Mouse (Mus musculus) CH12.LX (cell line): ENCODE measurements around the gene Zc3hav1. TPM values are rescaled to one million over a fixed set of nuclear protein-coding genes. Genes with fewer than 3 reads are reported as not detected.

Source experiments
- DNase-seq: peaks from one replicate; pipeline ENCODE4 v3.0.0-alpha.2; 2013; ENCODE audit errors: extremely low read depth
- H3K27ac ChIP-seq: 2 replicates; pipeline ENCODE4 v1.5.1; 2012; ENCODE audit warnings: low read depth, mild to moderate bottlenecking, control low read depth, moderate library complexity; ENCODE audit not compliant: insufficient read depth
- H3K27me3 ChIP-seq: replicated peaks from 2 replicates; pipeline ENCODE3; 2012; ENCODE audit warnings: inconsistent platforms
- H3K36me3 ChIP-seq, 2 experiments: replicated peaks in 1 of 2; 2 replicates each; pipeline versions ENCODE3 to v1.6.1; 2012; ENCODE audit warnings: inconsistent platforms in 1 of 2, low read length in 1 of 2, mild to moderate bottlenecking in 1 of 2, mixed read lengths in 1 of 2, moderate library complexity in 1 of 2; ENCODE audit not compliant: control insufficient read depth in 1 of 2, insufficient read depth in 1 of 2
- H3K4me1 ChIP-seq, 2 experiments: 2 replicates each; pipeline ENCODE4 v1.6.1; 2012; ENCODE audit warnings: inconsistent platforms in 1 of 2, moderate library complexity in 1 of 2; ENCODE audit not compliant: insufficient read depth in 2 of 2, control insufficient read depth in 1 of 2
- H3K4me2 ChIP-seq: 2 replicates; pipeline ENCODE4 v1.6.1; 2012; ENCODE audit warnings: low read depth, mild to moderate bottlenecking, control low read depth; ENCODE audit not compliant: poor library complexity, insufficient read depth, severe bottlenecking
- H3K4me3 ChIP-seq, 3 experiments: fragments of 150-350 bp in 1 of 3; sonication (generic) in 1 of 3; replicated peaks in 1 of 3; 2 replicates each; pipeline versions ENCODE3 to v1.5.1; 2011 to 2012; ENCODE audit warnings: low read depth in 2 of 3, low read length in 2 of 3, mild to moderate bottlenecking in 2 of 3, moderate library complexity in 2 of 3, control low read depth in 1 of 3, improper control_type of control experiment in 1 of 3, inconsistent platforms in 1 of 3, mixed read lengths in 1 of 3; ENCODE audit not compliant: poor library complexity in 1 of 3
- H3K79me2 ChIP-seq: replicated peaks from 2 replicates; pipeline ENCODE4 v1.6.1; 2012; ENCODE audit warnings: mild to moderate bottlenecking, moderate library complexity; ENCODE audit not compliant: control insufficient read depth, poor library complexity, insufficient read depth, severe bottlenecking; ENCODE audit errors: extremely low read depth
- H3K9ac ChIP-seq: 2 replicates; pipeline ENCODE4 v1.6.1; 2012; ENCODE audit warnings: low read depth, mild to moderate bottlenecking, control low read depth, moderate library complexity; ENCODE audit not compliant: insufficient read depth
- H3K9me3 ChIP-seq: replicated peaks from 2 replicates; pipeline ENCODE3; 2012; ENCODE audit warnings: low read length, inconsistent platforms, mixed read lengths
- CHD2 ChIP-seq: IDR thresholded peaks from 2 replicates; pipeline ENCODE4 v1.6.1; 2011; ENCODE audit warnings: low read length, improper control_type of control experiment
- CTCF ChIP-seq, 2 experiments: IDR thresholded peaks in 1 of 2; conservative IDR thresholded peaks in 1 of 2; 2 replicates each; pipeline ENCODE4 v1.5.1; 2011 to 2012; ENCODE audit warnings: low read depth in 2 of 2, low read length in 2 of 2, improper control_type of control experiment in 1 of 2, inconsistent platforms in 1 of 2, mild to moderate bottlenecking in 1 of 2, moderate library complexity in 1 of 2
- E2F4 ChIP-seq: IDR thresholded peaks from 2 replicates; pipeline ENCODE4 v1.6.1; 2011; ENCODE audit warnings: low read depth, low read length, improper control_type of control experiment; ENCODE audit not compliant: insufficient replicate concordance
- ELF1 ChIP-seq: IDR thresholded peaks from 2 replicates; pipeline ENCODE4 v1.6.1; 2014; ENCODE audit warnings: low read depth, mild to moderate bottlenecking, inconsistent platforms, low read length, improper control_type of control experiment
- ETS1 ChIP-seq: conservative IDR thresholded peaks from 2 replicates; pipeline ENCODE4 v1.6.1; 2012; ENCODE audit warnings: low read depth, mild to moderate bottlenecking, inconsistent platforms, low read length, improper control_type of control experiment, moderate library complexity
- HCFC1 ChIP-seq: IDR thresholded peaks from 2 replicates; pipeline ENCODE4 v1.6.1; 2012; ENCODE audit warnings: low read depth, mild to moderate bottlenecking, inconsistent platforms, low read length, improper control_type of control experiment
- IRF4 ChIP-seq: IDR thresholded peaks from 2 replicates; pipeline ENCODE4 v1.6.1; 2014; ENCODE audit warnings: low read depth, mild to moderate bottlenecking, inconsistent platforms, low read length, improper control_type of control experiment
- JUN ChIP-seq: IDR thresholded peaks from 2 replicates; pipeline ENCODE4 v1.6.1; 2011; ENCODE audit warnings: low read depth, mild to moderate bottlenecking, low read length, improper control_type of control experiment, moderate library complexity; ENCODE audit not compliant: insufficient read depth
- KAT2A ChIP-seq: IDR thresholded peaks from 2 replicates; pipeline ENCODE4 v1.6.1; 2012; ENCODE audit warnings: low read length, improper control_type of control experiment, inconsistent platforms; ENCODE audit not compliant: insufficient replicate concordance
- MAFK ChIP-seq: IDR thresholded peaks from 2 replicates; pipeline ENCODE4 v1.6.1; 2011; ENCODE audit warnings: low read length, improper control_type of control experiment; ENCODE audit not compliant: insufficient replicate concordance
- MEF2A ChIP-seq: IDR thresholded peaks from 2 replicates; pipeline ENCODE4 v1.6.1; 2014; ENCODE audit warnings: low read depth, mild to moderate bottlenecking, inconsistent platforms, low read length, improper control_type of control experiment, borderline replicate concordance
- MYC ChIP-seq: IDR thresholded peaks from 2 replicates; pipeline ENCODE4 v1.6.1; 2011; ENCODE audit warnings: low read depth, mild to moderate bottlenecking, improper control_type of control experiment, low read length
- NRF1 ChIP-seq: IDR thresholded peaks from 2 replicates; pipeline ENCODE4 v1.6.1; 2014; ENCODE audit warnings: low read depth, mild to moderate bottlenecking, inconsistent platforms, low read length, improper control_type of control experiment, moderate library complexity
- PAX5 ChIP-seq: IDR thresholded peaks from 2 replicates; pipeline ENCODE4 v1.6.1; 2012; ENCODE audit warnings: low read length, inconsistent platforms, mixed read lengths
- POLR2A ChIP-seq: IDR thresholded peaks from 2 replicates; pipeline ENCODE4 v1.6.1; 2011; ENCODE audit warnings: low read depth, mild to moderate bottlenecking, improper control_type of control experiment, low read length
- POLR2AphosphoS2 ChIP-seq: IDR thresholded peaks from 2 replicates; pipeline ENCODE4 v1.6.1; 2011; ENCODE audit warnings: low read depth, low read length, improper control_type of control experiment
- RAD21 ChIP-seq: IDR thresholded peaks from 2 replicates; pipeline ENCODE4 v1.6.1; 2011; ENCODE audit warnings: low read depth, mild to moderate bottlenecking, low read length, improper control_type of control experiment, moderate library complexity
- RCOR1 ChIP-seq: conservative IDR thresholded peaks from 2 replicates; pipeline ENCODE4 v1.6.1; 2012; ENCODE audit warnings: low read depth, mild to moderate bottlenecking, inconsistent platforms, low read length, improper control_type of control experiment
- SMC3 ChIP-seq: IDR thresholded peaks from 2 replicates; pipeline ENCODE4 v1.6.1; 2011; ENCODE audit warnings: low read depth, low read length, improper control_type of control experiment
- TBP ChIP-seq: conservative IDR thresholded peaks from 2 replicates; pipeline ENCODE4 v1.6.1; 2011; ENCODE audit warnings: low read depth, low read length, improper control_type of control experiment
- UBTF ChIP-seq: IDR thresholded peaks from 2 replicates; pipeline ENCODE4 v1.6.1; 2012; ENCODE audit warnings: low read depth, mild to moderate bottlenecking, inconsistent platforms, low read length, improper control_type of control experiment, moderate library complexity
- USF1 ChIP-seq: IDR thresholded peaks from 2 replicates; pipeline ENCODE4 v1.6.1; 2014; ENCODE audit warnings: low read depth, mild to moderate bottlenecking, inconsistent platforms, low read length, improper control_type of control experiment
- USF2 ChIP-seq: conservative IDR thresholded peaks from 2 replicates; pipeline ENCODE4 v1.6.1; 2011; ENCODE audit warnings: low read depth, low read length, improper control_type of control experiment
- ZC3H11A ChIP-seq: IDR thresholded peaks from 2 replicates; pipeline ENCODE4 v1.6.1; 2012; ENCODE audit warnings: low read depth, mild to moderate bottlenecking, inconsistent platforms, low read length, improper control_type of control experiment
- ZNF384 ChIP-seq: IDR thresholded peaks from 2 replicates; pipeline ENCODE4 v1.6.1; 2012; ENCODE audit warnings: low read depth, low read length, improper control_type of control experiment, inconsistent platforms
- dilution Hi-C: fragments of 300-500 bp; cut with MboI; formaldehyde crosslinking; loops from 2 replicates; pipeline ENCODE4 v1.14.3; 2020; ENCODE audit warnings: low sequenced_read_pairs; ENCODE audit not compliant: extremely low pct_unique_long_range_greater_than_20kb, extremely low pct_ligation_motif_present
- in situ Hi-C: fragments of 300-500 bp; cut with MboI; formaldehyde crosslinking; loops from 3 replicates; pipeline ENCODE4 v1.14.3; 2019; ENCODE audit warnings: low sequenced_read_pairs, low pct_ligation_motif_present, low pct_unique_long_range_greater_than_20kb, mixed read lengths
- polyA plus RNA-seq: library from polyadenylated mRNA; unstranded; fragments of >175 nt; gene quantifications from 2 replicates; pipeline ENCODE4 v1.2.1, GENCODE M21; 2012; ENCODE audit warnings: low read depth; ENCODE audit not compliant: insufficient read length
- total RNA-seq, 2 experiments: library from RNA; depleted of rRNA; stranded (reverse); fragments of 300-350 nt in 1 of 2; fragments of >200 nt in 1 of 2; gene quantifications; 2 replicates each; pipeline ENCODE4 v1.2.3; 2012 to 2014

Zc3hav1 gene
- total and polyA plus RNA-seq, 3 experiments, result 49.8 to 68.7 (median 58.1) TPM

GRCm38 (mm10) chr6:38257506-38257905 lies 96.9 kb downstream of the Zc3hav1 start:
- no peaks in the 10 kb centered on the region for H3K27me3 ChIP-seq
- H3K4me1 ChIP-seq, result peaks cover 9 to 39% of the 10 kb centered on the region in 2 experiments
- dilution Hi-C loops (no loop called here), in situ Hi-C loops (loop anchor here (10.0 kb wide), 1 partner anchor 53 kb away; no protein-coding TSS in a partner anchor)
- no peak overlapping the region for H3K9ac ChIP-seq
- no peak for DNase-seq
- H3K27ac ChIP-seq, result no peak overlapping the region
- no peak overlapping the region for H3K4me3 ChIP-seq
- H3K4me2 ChIP-seq, result no peak overlapping the region
- no peaks in the 10 kb centered on the region for H3K36me3 ChIP-seq
- H3K9me3 ChIP-seq, result no peaks in the 10 kb centered on the region
- TF ChIP-seq JUN (no peak), CHD2 (no peak), POLR2A (no peak), ELF1 (no peak), ZNF384 (no peak), MAFK (no peak), MEF2A (no peak), CTCF (conservative IDR thresholded peaks at IDR 0.05 in 1 of 2, IDR thresholded peaks at IDR 0.05 in 1 of 2; ENCODE audit: low read depth in 2 of 2, low read length in 2 of 2) (no peak), MYC (no peak), RAD21 (no peak), TBP (no peak), USF1 (no peak), E2F4 (no peak), POLR2AphosphoS2 (no peak), USF2 (no peak), ETS1 (no peak), HCFC1 (no peak), ZC3H11A (no peak), IRF4 (no peak)
- no peaks in the 10 kb centered on the region for H3K79me2 ChIP-seq

- DNase-seq, result no peak
- Histone ChIP-seq H3K9me3 (no peaks in the 10 kb centered on the region), H3K9ac (no peak overlapping the region), H3K27ac (no peak overlapping the region), H3K4me3 (no peak overlapping the region), H3K27me3 (no peaks in the 10 kb centered on the region), H3K4me2 (no peak overlapping the region), H3K79me2 (no peaks in the 10 kb centered on the region)
- dilution Hi-C loops, result no loop called here
- in situ Hi-C loops, result loop anchor here (10.0 kb wide), 1 partner anchor 52 kb away; no protein-coding TSS in a partner anchor
- TF ChIP-seq MEF2A (no peak), KAT2A (no peak), UBTF (no peak), NRF1 (no peak), ZC3H11A (no peak), CHD2 (no peak), RCOR1 (no peak), USF1 (no peak), HCFC1 (no peak), MAFK (no peak), TBP (no peak), CTCF (conservative IDR thresholded peaks at IDR 0.05 in 1 of 2, IDR thresholded peaks at IDR 0.05 in 1 of 2; ENCODE audit: low read depth in 2 of 2, low read length in 2 of 2) (no peak), IRF4 (no peak), SMC3 (no peak), USF2 (no peak), RAD21 (no peak), PAX5 (no peak), ETS1 (no peak), E2F4 (no peak)
- TF ChIP-seq, all 38 proteins: peak for 0
- H3K36me3 ChIP-seq, result no peaks in the 10 kb centered on the region
- H3K4me1 ChIP-seq, result peaks cover 10 to 46% of the 10 kb centered on the region in 2 experiments
Observed at GRCm38 (mm10) chr6:38256793-38257192, 97.6 kb downstream of the Zc3hav1 start.
